Mouse (Mus musculus) limb, embryonic 14.5 days (tissue): ENCODE results near the gene Slx4. TPM values are rescaled to one million over a fixed set of nuclear protein-coding genes. Genes with fewer than 3 reads are reported as not detected.
"Not testable (repeated sequence)": the region's sequence is repeated elsewhere in the genome, so short reads cannot be mapped to it uniquely, and the experiment has no call there.

Source experiments
- ATAC-seq: fragments of 200-750 bp; cut with Nextera tagmentation; 2 replicates; pipeline ENCODE4 v1.8.0; 2017; ENCODE audit warnings: low read depth, moderate number of reproducible peaks, moderate TSS enrichment; ENCODE audit not compliant: low FRiP score
- DNase-seq: peaks from one replicate; pipeline ENCODE4 v3.0.0-alpha.2; 2015; ENCODE audit warnings: low spot score
- H3K27ac ChIP-seq: fragments of 300-500 bp; sonication (generic); replicated peaks from 2 replicates; pipeline ENCODE4 v1.5.1; 2014; ENCODE audit warnings: low read depth, mild to moderate bottlenecking, low read length, moderate library complexity, mixed read lengths
- H3K27me3 ChIP-seq: fragments of 300-500 bp; sonication (generic); 2 replicates; pipeline ENCODE4 v1.6.1; 2014; ENCODE audit warnings: low read length, mixed read lengths; ENCODE audit not compliant: control insufficient read depth, insufficient read depth
- H3K36me3 ChIP-seq: fragments of 300-500 bp; sonication (generic); 2 replicates; pipeline ENCODE4 v1.6.1; 2014; ENCODE audit warnings: mild to moderate bottlenecking, low read length, moderate library complexity, mixed read lengths; ENCODE audit not compliant: control insufficient read depth, insufficient read depth
- H3K4me1 ChIP-seq: fragments of 300-500 bp; sonication (generic); 2 replicates; pipeline ENCODE4 v1.6.1; 2014; ENCODE audit warnings: antibody characterized with exemption, low read length, mixed read lengths; ENCODE audit not compliant: control insufficient read depth, insufficient read depth
- H3K4me2 ChIP-seq: fragments of 300-500 bp; sonication (generic); replicated peaks from 2 replicates; pipeline ENCODE4 v1.6.1; 2014; ENCODE audit warnings: low read depth, mild to moderate bottlenecking, low read length, moderate library complexity; ENCODE audit not compliant: severe bottlenecking
- H3K4me3 ChIP-seq: fragments of 300-500 bp; sonication (generic); replicated peaks from 2 replicates; pipeline ENCODE4 v1.5.1; 2014; ENCODE audit warnings: low read length
- H3K9ac ChIP-seq: fragments of 300-500 bp; sonication (generic); 2 replicates; pipeline ENCODE4 v1.6.1; 2014; ENCODE audit warnings: mild to moderate bottlenecking, low read depth, low read length, moderate library complexity; ENCODE audit not compliant: severe bottlenecking
- H3K9me3 ChIP-seq: fragments of 300-500 bp; sonication (generic); 2 replicates; pipeline ENCODE4 v1.6.1; 2016; ENCODE audit warnings: low read length; ENCODE audit not compliant: control insufficient read depth
- POLR2A ChIP-seq: fragments of 200-500 bp; IDR thresholded peaks from 2 replicates; pipeline ENCODE4 v1.8.0; 2012; ENCODE audit warnings: inconsistent platforms, mild to moderate bottlenecking, moderate library complexity, borderline replicate concordance; ENCODE audit not compliant: insufficient read depth, insufficient read length; ENCODE audit errors: extremely low read depth
- WGBS: fragments of 180-500 bp; shearing (Covaris S2); extraction: QIAGEN DNeasy Blood & Tissue Kit; methylation state at CpG from one replicate; pipeline ENCODE4 v1.1.7; 2014; 5-methylcytosine and 5-hydroxymethylcytosine counted together
- polyA plus RNA-seq, 2 experiments: library from polyadenylated mRNA; depleted of rRNA in 1 of 2; stranded (reverse) in 1 of 2; unstranded in 1 of 2; fragments of >200 nt; fragmentation: Nextera tagmentation in 1 of 2; extraction: Ambion mirVana in 1 of 2; gene quantifications; 2 replicates each; pipeline versions ENCODE4 v1.2.1 to v1.2.3; 2012 to 2014

Slx4 gene
- polyA plus RNA-seq, 2 experiments = 24.4 to 46.0 TPM

DNA sequence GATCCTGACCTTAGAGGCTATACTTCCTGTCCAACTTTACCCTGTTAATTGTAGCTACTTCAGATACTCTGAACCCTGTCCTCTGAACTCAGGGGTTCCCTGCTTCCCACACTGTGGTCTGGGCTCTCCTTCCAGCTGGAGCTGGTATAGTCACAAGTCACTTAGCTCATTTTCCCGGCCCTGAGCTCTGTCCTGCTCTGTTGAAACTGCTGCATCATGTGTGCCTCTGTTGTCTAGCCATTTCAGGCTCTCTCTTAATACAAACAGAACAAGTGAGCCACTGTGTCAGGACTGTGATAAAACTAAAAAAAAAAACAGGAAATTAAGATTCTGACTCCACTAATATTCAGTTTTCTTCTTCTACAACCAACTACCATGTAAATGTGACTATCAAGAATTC, 23.1 kb upstream of the Slx4 start:
- ATAC-seq (no peak), DNase-seq (no peak)
- Histone ChIP-seq H3K4me3 (no peak overlapping the region), H3K4me1 (no peaks in the 10 kb centered on the region), H3K27me3 (no peaks in the 10 kb centered on the region), H3K9me3 (no peaks in the 10 kb centered on the region), H3K4me2 (no peak overlapping the region), H3K27ac (no peak overlapping the region), H3K9ac (no peak overlapping the region), H3K36me3 (no peaks in the 10 kb centered on the region)
- TF ChIP-seq POLR2A = no peak
- WGBS = 67% methylated on average over 1 of the region's 1 CpGs

DNA sequence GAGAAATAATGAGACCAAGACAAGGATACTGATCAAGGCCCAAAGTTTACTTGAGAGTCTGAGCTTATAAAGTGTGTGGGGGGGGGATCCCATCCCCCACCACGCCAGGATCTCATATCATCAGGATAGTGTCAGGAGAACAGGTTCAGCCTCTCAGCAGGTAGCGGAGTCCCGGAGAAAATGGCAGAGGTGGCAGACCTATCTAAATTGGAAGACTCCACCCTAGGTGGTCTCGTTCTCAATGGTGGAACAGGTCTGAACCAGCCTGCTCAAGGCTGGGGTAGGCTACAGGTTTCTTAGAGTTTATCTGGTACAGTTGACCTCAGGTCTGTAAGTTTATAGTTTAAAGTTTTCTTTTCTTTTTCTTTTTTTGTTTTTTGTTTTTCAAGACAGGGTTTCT, 19.1 kb upstream of the Slx4 start:
- no peak for ATAC-seq
- 65% methylated on average over 4 of the region's 4 CpGs for whole genome bisulfite sequencing

GRCm38 (mm10) chr16:4021241-4021640, 17.7 kb upstream of the Slx4 start:
- no peak overlapping the region for H3K27ac ChIP-seq
- no peak for TF ChIP-seq POLR2A
- H3K4me1 ChIP-seq = no peaks in the 10 kb centered on the region
- no peak overlapping the region for H3K9ac ChIP-seq
- WGBS = 78% methylated on average over 1 of the region's 1 CpGs
- no peak for ATAC-seq
- DNase-seq = no peak
- no peaks in the 10 kb centered on the region for H3K9me3 ChIP-seq
- H3K36me3 ChIP-seq = no peaks in the 10 kb centered on the region
- H3K4me2 ChIP-seq = no peak overlapping the region
- H3K27me3 ChIP-seq = no peaks in the 10 kb centered on the region
- no peak overlapping the region for H3K4me3 ChIP-seq

More for the DNA sequence above, 19.1 kb upstream of the Slx4 start:
- H3K36me3 ChIP-seq = no peaks in the 10 kb centered on the region
- no peaks in the 10 kb centered on the region for H3K9me3 ChIP-seq
- H3K4me2 ChIP-seq = no peak overlapping the region
- H3K9ac ChIP-seq = no peak overlapping the region
- no peaks in the 10 kb centered on the region for H3K27me3 ChIP-seq
- no peak for TF ChIP-seq POLR2A
- H3K4me1 ChIP-seq = no peaks in the 10 kb centered on the region
- no peak overlapping the region for H3K4me3 ChIP-seq
- no peak for DNase-seq
- no peak overlapping the region for H3K27ac ChIP-seq

DNA sequence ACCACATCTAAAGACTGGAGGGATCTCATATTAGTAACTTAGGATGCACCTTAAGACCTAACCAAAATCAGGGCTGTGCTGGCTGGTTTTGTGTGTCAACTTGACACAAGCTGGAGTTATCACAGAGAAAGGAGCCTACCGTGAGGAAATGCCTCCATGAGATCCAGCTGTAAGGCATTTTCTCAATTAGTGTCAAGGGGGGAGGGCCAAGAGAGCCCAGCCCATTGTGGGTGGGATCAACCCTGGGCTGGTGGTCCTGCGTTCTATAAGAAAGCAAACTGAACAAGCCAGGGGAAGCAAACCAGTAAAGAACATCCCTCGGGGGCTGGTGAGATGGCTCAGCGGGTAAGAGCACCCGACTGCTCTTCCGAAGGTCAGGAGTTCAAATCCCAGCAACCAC, 13.9 kb upstream of the Slx4 start:
- H3K36me3 ChIP-seq, H3K9ac ChIP-seq, H3K9me3 ChIP-seq, ATAC-seq, H3K27ac ChIP-seq, H3K4me2 ChIP-seq, DNase-seq, H3K4me1 ChIP-seq, H3K27me3 ChIP-seq, H3K4me3 ChIP-seq: not testable (repeated sequence)
- WGBS = 68% methylated on average over 6 of the region's 6 CpGs

- H3K4me2 ChIP-seq, H3K36me3 ChIP-seq, H3K4me3 ChIP-seq, ATAC-seq, H3K9ac ChIP-seq, H3K27ac ChIP-seq, H3K9me3 ChIP-seq, H3K4me1 ChIP-seq, H3K27me3 ChIP-seq, DNase-seq: not testable (repeated sequence)
- 81% methylated on average over 17 of the region's 17 CpGs for WGBS
Observed at GRCm38 (mm10) chr16:4016786-4017185, 13.2 kb upstream of the Slx4 start.

DNA sequence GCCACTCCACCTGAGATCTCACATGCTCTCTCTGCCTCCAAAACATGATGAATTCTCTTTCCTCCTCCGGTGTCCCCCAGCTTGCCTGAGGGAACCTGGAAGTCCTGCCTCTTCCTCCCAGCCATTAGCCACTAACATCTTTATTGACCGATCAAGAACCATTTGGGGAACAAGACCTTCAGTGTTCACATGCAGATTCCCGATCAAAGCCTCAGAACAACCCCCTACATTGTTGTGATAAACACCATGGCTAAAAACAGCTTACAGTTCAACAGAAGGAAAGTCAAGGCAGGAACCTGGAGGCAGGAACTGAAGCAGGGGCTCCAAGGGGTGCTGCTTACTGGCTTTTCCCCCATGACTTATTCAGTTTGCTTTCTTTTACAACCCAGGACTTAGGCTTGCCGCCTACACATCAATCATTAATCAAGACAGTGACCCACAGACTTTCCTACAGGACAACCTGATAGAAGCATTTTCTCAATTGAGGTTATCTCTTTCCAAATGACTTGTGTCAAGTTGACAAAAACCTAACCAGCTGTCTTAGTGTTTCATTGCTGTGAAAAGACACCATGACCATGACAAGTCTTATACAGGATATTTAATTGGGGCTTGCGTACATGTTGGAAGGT, 10.6 kb upstream of the Slx4 start:
- H3K27me3 ChIP-seq = no peaks in the 10 kb centered on the region
- H3K9me3 ChIP-seq = no peaks in the 10 kb centered on the region
- no peak overlapping the region for H3K9ac ChIP-seq
- no peak overlapping the region for H3K27ac ChIP-seq
- H3K4me1 ChIP-seq = no peaks in the 10 kb centered on the region
- WGBS = 67% methylated on average over 5 of the region's 5 CpGs
- ATAC-seq (no peak), DNase-seq (no peak)
- TF ChIP-seq POLR2A = no peak
- H3K4me3 ChIP-seq = no peak overlapping the region
- no peak overlapping the region for H3K4me2 ChIP-seq
- H3K36me3 ChIP-seq = no peaks in the 10 kb centered on the region
